Mouse (Mus musculus): ENCODE measurements at regions not wholly inside any gene's neighbourhood (a gene's known extent, or its start where the extent isn't known, plus 50 kb on each side); places are given as distances from the start of the nearest gene placed in this dataset.
A peak's percentile ranks its signal among the peaks of the same experiment; 100 is the strongest.

GRCm38 (mm10) chr15:96781560-96781959, 82.0 kb upstream of the Slc38a2 start:
- Histone ChIP-seq H3K9me3 (replicated peaks; ENCODE audit: insufficient read depth, low read length) (no peaks in the 10 kb centered on the region), H3K27me3 (ENCODE audit: control insufficient read depth in 1 of 2, insufficient read depth in 2 of 2, low read length in 2 of 2) (no peaks in the 10 kb centered on the region)
- TF ChIP-seq ZNF384 (IDR thresholded peaks at IDR 0.05; ENCODE audit: low read depth, low read length) (no peak), MAX (IDR thresholded peaks at IDR 0.05; ENCODE audit: low read length) (no peak), TBP (IDR thresholded peaks at IDR 0.05; ENCODE audit: low read depth, low read length) (no peak), MAZ (IDR thresholded peaks at IDR 0.05; ENCODE audit: low read depth, low read length) (no peak), POLR2A (IDR thresholded peaks at IDR 0.05; ENCODE audit: control insufficient read depth in 1 of 2, insufficient read depth in 1 of 2, low read depth in 1 of 2, low read length in 2 of 2, poor library complexity in 1 of 2) (no peak), POLR2AphosphoS2 (IDR thresholded peaks at IDR 0.05; ENCODE audit: low read length) (no peak), HCFC1 (IDR thresholded peaks at IDR 0.05; ENCODE audit: low read depth, low read length) (no peak), ZMIZ1 (IDR thresholded peaks at IDR 0.05; ENCODE audit: low read depth, low read length) (no peak), MEF2A (IDR thresholded peaks at IDR 0.05; ENCODE audit: extremely low read depth, insufficient replicate concordance, low read depth, low read length, poor library complexity, severe bottlenecking) (no peak), RAD21 (IDR thresholded peaks at IDR 0.05; ENCODE audit: low read depth, low read length) (peak; percentile 33), BHLHE40 (IDR thresholded peaks at IDR 0.05; ENCODE audit: borderline replicate concordance, low read depth, low read length) (no peak), ZC3H11A (IDR thresholded peaks at IDR 0.05; ENCODE audit: low read depth, low read length) (no peak), USF1 (IDR thresholded peaks at IDR 0.05; ENCODE audit: low read depth, low read length) (no peak), MAFK (IDR thresholded peaks at IDR 0.05; ENCODE audit: borderline replicate concordance, low read depth, low read length) (no peak), E2F4 (IDR thresholded peaks at IDR 0.05; ENCODE audit: borderline replicate concordance, low read depth, low read length) (no peak), TAL1 (IDR thresholded peaks at IDR 0.05; ENCODE audit: low read length) (no peak), USF2 (IDR thresholded peaks at IDR 0.05; ENCODE audit: borderline replicate concordance in 1 of 2, insufficient read depth in 1 of 2, low read depth in 1 of 2, low read length in 2 of 2) (no peak), RCOR1 (IDR thresholded peaks at IDR 0.05; ENCODE audit: low read depth, low read length) (no peak), SMC3 (IDR thresholded peaks at IDR 0.05; ENCODE audit: low read depth, low read length) (peak; percentile 35; the same call in 1 of the 2 replicates), ELF1 (IDR thresholded peaks at IDR 0.05; ENCODE audit: low read depth, low read length) (no peak), GABPA (IDR thresholded peaks at IDR 0.05; ENCODE audit: low read depth, low read length) (0 out of 2 replicates have a peak, but pooled peaks have one; percentile 7), ZKSCAN1 (IDR thresholded peaks at IDR 0.05; ENCODE audit: low read depth, low read length) (no peak), UBTF (IDR thresholded peaks at IDR 0.05; ENCODE audit: borderline replicate concordance, insufficient read depth, low read depth, low read length) (no peak), MYB (IDR thresholded peaks at IDR 0.05; ENCODE audit: low read depth, low read length) (no peak), KAT2A (conservative IDR thresholded peaks at IDR 0.05; ENCODE audit: low read depth, low read length) (no peak), NRF1 (IDR thresholded peaks at IDR 0.05; ENCODE audit: insufficient read depth, low read depth, low read length, poor library complexity, severe bottlenecking) (no peak), JUND (IDR thresholded peaks at IDR 0.05; ENCODE audit: low read depth, low read length) (no peak), MYC (IDR thresholded peaks at IDR 0.05; ENCODE audit: low read depth, low read length) (no peak), CTCF (IDR thresholded peaks at IDR 0.05 in 2 of 3, conservative IDR thresholded peaks at IDR 0.05 in 1 of 3; ENCODE audit: control insufficient read depth in 1 of 3, insufficient read depth in 1 of 3, low read depth in 2 of 3, low read length in 3 of 3, poor library complexity in 1 of 3, severe bottlenecking in 1 of 3) (peak; percentile 31 to 56 (median 38); a peak in 4 of 6 replicates), GATA1 (IDR thresholded peaks at IDR 0.05; ENCODE audit: low read depth, low read length) (no peak), POLR2AphosphoS5 (IDR thresholded peaks at IDR 0.05; ENCODE audit: borderline replicate concordance, low read depth, low read length) (no peak), MXI1 (IDR thresholded peaks at IDR 0.05; ENCODE audit: low read depth, low read length) (no peak), EP300 (IDR thresholded peaks at IDR 0.05; ENCODE audit: low read depth in 1 of 2, low read length in 2 of 2) (no peak), ETS1 (IDR thresholded peaks at IDR 0.05; ENCODE audit: low read depth, low read length) (no peak), SIN3A (IDR thresholded peaks at IDR 0.05; ENCODE audit: low read length) (0 out of 2 replicates have a peak, but pooled peaks have one; percentile 20), CHD1 (IDR thresholded peaks at IDR 0.05; ENCODE audit: low read depth, low read length) (no peak), TCF12 (IDR thresholded peaks at IDR 0.05; ENCODE audit: low read depth, low read length) (no peak), CHD2 (IDR thresholded peaks at IDR 0.05; ENCODE audit: low read length) (no peak)

More at GRCm38 (mm10) chr15:96781560-96781959, 82.0 kb upstream of the Slc38a2 start:
- Histone ChIP-seq H3K4me3 (ENCODE audit: control insufficient read depth in 1 of 2, insufficient read depth in 1 of 2, low read depth in 2 of 2, low read length in 2 of 2) (no peak overlapping the region), H3K9ac (ENCODE audit: control insufficient read depth, low read depth, low read length, poor library complexity, severe bottlenecking) (no peak overlapping the region), H3K36me3 (ENCODE audit: control insufficient read depth in 1 of 2, insufficient read depth in 2 of 2, low read length in 2 of 2) (peaks cover 0 to 37% of the 10 kb centered on the region in 2 experiments; a peak in 2 of 4 replicates), H3K4me1 (ENCODE audit: control insufficient read depth in 1 of 2, insufficient read depth in 2 of 2, low read length in 2 of 2) (peaks cover 31% of the 10 kb centered on the region in 2 experiments), H3K79me2 (ENCODE audit: control insufficient read depth, insufficient read depth, low read length, poor library complexity) (no peaks in the 10 kb centered on the region), H3K27ac (ENCODE audit: control insufficient read depth, low read depth, low read length) (peak overlapping the region; percentile 3; the same call in 1 of the 2 replicates)
- peak; percentile 64 for DNase-seq (ENCODE audit: low read depth, low spot score)

All from MEL (cell line).